Comparison of ENCODE assay signal across 25 mouse cellular contexts in the genomic region with DNA sequence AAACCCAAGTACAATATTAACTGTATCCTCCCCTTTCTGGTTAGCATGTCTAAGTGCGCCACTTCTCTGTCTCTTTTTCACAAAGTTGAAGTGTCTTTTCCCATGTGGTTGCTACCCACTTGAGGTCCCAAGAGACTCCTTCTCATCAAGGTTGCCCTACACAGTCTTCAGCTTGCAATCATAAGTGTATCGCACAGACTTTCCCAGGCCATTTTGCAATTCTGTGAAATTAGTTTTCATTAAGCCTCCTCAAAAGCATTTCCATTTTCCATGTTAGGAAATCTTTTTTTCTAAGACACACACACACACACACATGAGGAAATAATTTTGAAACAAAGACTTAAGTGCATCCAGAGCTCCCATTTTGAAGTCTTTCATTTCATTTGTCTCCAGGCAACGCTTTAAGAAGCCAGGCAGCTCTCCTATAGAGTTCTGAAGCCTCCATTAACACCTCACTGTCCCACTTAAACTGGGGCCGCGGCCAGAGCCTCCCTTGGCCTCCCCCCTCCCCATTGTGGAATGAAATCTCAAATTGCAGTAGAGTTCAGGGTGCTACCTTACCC. TPM values are rescaled to one million over a fixed set of nuclear protein-coding genes. Genes with fewer than 3 reads are reported as not detected.
DNase-seq lines count a peak whose midpoint lies in the region; ATAC-seq lines count a peak whose summit lies in the region.
"Had no signal": no experiment of that assay in that cellular context is flagged by ENCODE, and none has a peak within 500 bp of the region (broad histone marks: within the 10 kb centered on the region; RNA-seq: fewer than 3 reads in every experiment).

No protein-coding gene starts in this region.

- no peak for ATAC-seq in lung, embryonic 16.5 days (ENCODE audit: low read depth)
- no peak for ATAC-seq in embryonic facial prominence, embryonic 11.5 days (replicated peaks; ENCODE audit: insufficient number of reproducible peaks, low FRiP score, low TSS enrichment, low read depth)
- no peak for ATAC-seq in limb, embryonic 15.5 days (ENCODE audit: insufficient number of reproducible peaks, low FRiP score, low TSS enrichment, low read depth)
- no peak for ATAC-seq in heart, embryonic 11.5 days (replicated peaks; ENCODE audit: insufficient number of reproducible peaks, low FRiP score, low TSS enrichment)
- ATAC-seq: CD4-positive, CD25-positive, alpha-beta regulatory T cell, adult 4 months; midbrain, embryonic 13.5 days had no signal

- DNase-seq in lung, adult 18-20 months: no peak
- DNase-seq in embryonic facial prominence, embryonic 11.5 days (ENCODE audit: low spot score): peak; percentile 65
- peak; percentile 40 for DNase-seq in forelimb bud, embryonic 11.5 days (ENCODE audit: low read depth, low spot score)
- no peak for DNase-seq in retina, postnatal 1 day
- no peak for DNase-seq in gastrocnemius, postnatal 14 days
- DNase-seq: cerebellum, adult 11-12 months; cerebellum, postnatal 10 days; heart, adult 18-20 months; kidney, adult 11 months; kidney, postnatal 4 days; liver, embryonic 13.5 days; right cerebral cortex, postnatal 14 days; spleen, adult 18-20 months; thymus, postnatal 14 days had no signal

- no peak overlapping the region for H3K9ac ChIP-seq in lung, embryonic 16.5 days (ENCODE audit: low read length)
- H3K9ac ChIP-seq in embryonic facial prominence, embryonic 11.5 days (replicated peaks; ENCODE audit: low read length): no peak overlapping the region
- H3K9ac ChIP-seq in limb, embryonic 15.5 days: no peak overlapping the region
- no peak overlapping the region for H3K9ac ChIP-seq in heart, embryonic 11.5 days (ENCODE audit: low read depth, low read length)
- H3K9ac ChIP-seq: hindbrain, embryonic 13.5 days; kidney, embryonic 15.5 days; liver, embryonic 13.5 days; lung, embryonic 15.5 days; midbrain, embryonic 13.5 days had no signal

- no peaks in the 10 kb centered on the region for H3K36me3 ChIP-seq in lung, embryonic 16.5 days (ENCODE audit: control insufficient read depth, insufficient read depth, low read length)
- H3K36me3 ChIP-seq in embryonic facial prominence, embryonic 11.5 days (replicated peaks; ENCODE audit: control insufficient read depth, insufficient read depth, low read depth, low read length): no peaks in the 10 kb centered on the region
- no peaks in the 10 kb centered on the region for H3K36me3 ChIP-seq in limb, embryonic 15.5 days
- no peaks in the 10 kb centered on the region for H3K36me3 ChIP-seq in heart, embryonic 11.5 days (ENCODE audit: control insufficient read depth, insufficient read depth, low read length)
- H3K36me3 ChIP-seq: forebrain, embryonic 10.5 days; hindbrain, embryonic 13.5 days; kidney, embryonic 15.5 days; liver, embryonic 13.5 days; lung, embryonic 15.5 days; midbrain, embryonic 13.5 days had no signal

- H3K27me3 ChIP-seq in lung, embryonic 16.5 days (ENCODE audit: control insufficient read depth, insufficient read depth, low read depth, low read length): no peaks in the 10 kb centered on the region
- no peaks in the 10 kb centered on the region for H3K27me3 ChIP-seq in embryonic facial prominence, embryonic 11.5 days (ENCODE audit: control insufficient read depth, insufficient read depth, low read length)
- H3K27me3 ChIP-seq in limb, embryonic 15.5 days: no peaks in the 10 kb centered on the region; the same call in 1 of the 2 replicates
- no peaks in the 10 kb centered on the region for H3K27me3 ChIP-seq in heart, embryonic 11.5 days (ENCODE audit: control insufficient read depth, insufficient read depth, low read length)
- H3K27me3 ChIP-seq: hindbrain, embryonic 13.5 days; kidney, embryonic 15.5 days; liver, embryonic 13.5 days; lung, embryonic 15.5 days; midbrain, embryonic 13.5 days had no signal

- peaks cover 32% of the 10 kb centered on the region for H3K4me1 ChIP-seq in lung, embryonic 16.5 days (replicated peaks; ENCODE audit: control insufficient read depth, insufficient read depth, low read length)
- 0 out of 2 replicates have a peak, but pooled peaks cover 4% of the 10 kb centered on the region for H3K4me1 ChIP-seq in embryonic facial prominence, embryonic 11.5 days (ENCODE audit: control insufficient read depth, insufficient read depth, low read length)
- H3K4me1 ChIP-seq in limb, embryonic 15.5 days: peaks cover 66% of the 10 kb centered on the region
- H3K4me1 ChIP-seq in heart, embryonic 11.5 days (ENCODE audit: control insufficient read depth, insufficient read depth, low read length): peaks cover 14% of the 10 kb centered on the region; the same call in 1 of the 2 replicates
- H3K4me1 ChIP-seq: liver, embryonic 13.5 days; midbrain, embryonic 13.5 days had no signal

- 39% methylated on average over 5 of the region's 5 CpGs for WGBS in lung, embryonic 16.5 days
- WGBS in embryonic facial prominence, embryonic 11.5 days: 43% methylated on average over 5 of the region's 5 CpGs
- 37% methylated on average over 5 of the region's 5 CpGs for WGBS in limb, embryonic 15.5 days
- WGBS in heart, embryonic 11.5 days (ENCODE audit: insufficient replicate concordance): 46% methylated on average over 5 of the region's 5 CpGs

- no peak overlapping the region for H3K4me3 ChIP-seq in lung, embryonic 16.5 days (ENCODE audit: low read length)
- no peak overlapping the region for H3K4me3 ChIP-seq in embryonic facial prominence, embryonic 11.5 days (ENCODE audit: low read depth, low read length)
- H3K4me3 ChIP-seq in limb, embryonic 15.5 days: no peak overlapping the region
- no peak overlapping the region for H3K4me3 ChIP-seq in heart, embryonic 11.5 days (ENCODE audit: low read depth, low read length)
- H3K4me3 ChIP-seq: forebrain, embryonic 10.5 days; hindbrain, embryonic 13.5 days; kidney, embryonic 15.5 days; liver, embryonic 13.5 days; lung, embryonic 15.5 days; midbrain, embryonic 13.5 days had no signal

- H3K9me3 ChIP-seq in lung, embryonic 16.5 days (ENCODE audit: control insufficient read depth, low read length): no peaks in the 10 kb centered on the region
- H3K9me3 ChIP-seq in embryonic facial prominence, embryonic 11.5 days (replicated peaks; ENCODE audit: control insufficient read depth, low read length): no peaks in the 10 kb centered on the region
- no peaks in the 10 kb centered on the region for H3K9me3 ChIP-seq in limb, embryonic 15.5 days
- no peaks in the 10 kb centered on the region for H3K9me3 ChIP-seq in heart, embryonic 11.5 days (replicated peaks; ENCODE audit: control insufficient read depth, low read length)
- H3K9me3 ChIP-seq: forebrain, embryonic 10.5 days; hindbrain, embryonic 13.5 days; kidney, embryonic 15.5 days; liver, embryonic 13.5 days; lung, embryonic 15.5 days; midbrain, embryonic 13.5 days had no signal

- peak overlapping the region; percentile 52 for H3K27ac ChIP-seq in lung, embryonic 16.5 days (ENCODE audit: low read length)
- peak overlapping the region; percentile 35; the same call in 1 of the 2 replicates for H3K27ac ChIP-seq in embryonic facial prominence, embryonic 11.5 days (replicated peaks; ENCODE audit: low read depth, low read length)
- H3K27ac ChIP-seq in limb, embryonic 15.5 days: peak overlapping the region; percentile 67
- no peak overlapping the region for H3K27ac ChIP-seq in heart, embryonic 11.5 days (ENCODE audit: low read depth, low read length)
- H3K27ac ChIP-seq: forebrain, embryonic 10.5 days; hindbrain, embryonic 13.5 days; kidney, embryonic 15.5 days; liver, embryonic 13.5 days; lung, embryonic 15.5 days; midbrain, embryonic 13.5 days had no signal

- H3K4me2 ChIP-seq in lung, embryonic 16.5 days (ENCODE audit: low read depth, low read length): no peak overlapping the region
- no peak overlapping the region for H3K4me2 ChIP-seq in embryonic facial prominence, embryonic 11.5 days (ENCODE audit: low read depth, low read length)
- H3K4me2 ChIP-seq in limb, embryonic 15.5 days: no peak overlapping the region
- no peak overlapping the region for H3K4me2 ChIP-seq in heart, embryonic 11.5 days
- H3K4me2 ChIP-seq: hindbrain, embryonic 13.5 days; kidney, embryonic 15.5 days; liver, embryonic 13.5 days; lung, embryonic 15.5 days; midbrain, embryonic 13.5 days had no signal

- intact Hi-C loops in gastrocnemius, postnatal 14 days (cut with DNase I; ENCODE audit: low total_unique reads): no loop called here

RNA-seq across cellular contexts. Expression of gene Col6a3, which starts 7.5 kb away (rescaled TPM):
- 107 and 119 TPM in 2 replicates for polyA plus RNA-seq in lung, embryonic 16.5 days (2015; fragmentation: Nextera tagmentation; extraction: Ambion mirVana)
- 17.4 and 19.5 TPM in 2 replicates for polyA plus RNA-seq in embryonic facial prominence, embryonic 11.5 days (2014; fragmentation: Nextera tagmentation; extraction: Ambion mirVana)
- polyA plus RNA-seq in limb, embryonic 15.5 days (2015; fragmentation: Nextera tagmentation; extraction: Ambion mirVana): 183 and 219 TPM in 2 replicates
- polyA plus RNA-seq in heart, embryonic 11.5 days (2014; fragmentation: Nextera tagmentation; extraction: Ambion mirVana): 5.3 and 6.8 TPM in 2 replicates
- total RNA-seq in gastrocnemius, postnatal 14 days (2021): 100 to 1,000 TPM; 217 to 262 TPM
- total RNA-seq: megakaryocyte progenitor cell, adult 5-6 weeks; monocyte, adult 5-6 weeks had no signal
- polyA plus RNA-seq: CD4-positive, CD25-positive, alpha-beta regulatory T cell, adult 4 months had no signal

Comparison
In these comparisons a context has a peak if more than half of its experiments do, and no peak if none do; other contexts are left out.
1. DNase-seq: peak in embryonic facial prominence, embryonic 11.5 days (single experiment) and forelimb bud, embryonic 11.5 days (single experiment); none in lung, adult 18-20 months (0 of 2), retina, postnatal 1 day (single experiment) and gastrocnemius, postnatal 14 days (single experiment).